Mouse (Mus musculus): ENCODE measurements around the gene Fmod. TPM values are rescaled to one million over a fixed set of nuclear protein-coding genes. Genes with fewer than 3 reads are reported as not detected.

Fmod gene
- total RNA-seq (2014; fragmentation: Nextera tagmentation), result not detected in 2 replicates
- total RNA-seq (2017), result not detected in 2 replicates

- no peak for ATAC-seq (replicated peaks; ENCODE audit: low FRiP score, low TSS enrichment, poor library complexity, severe bottlenecking)
Observed at GRCm38 (mm10) chr1:134037172-134037571, at the start of gene Fmod. TSS of gene Fmod (plus strand) at chr1:134037254.

GRCm38 (mm10) chr1:133988845-133989244 is 48.2 kb upstream of the Fmod start:
- ATAC-seq (replicated peaks; ENCODE audit: low FRiP score, low TSS enrichment, poor library complexity, severe bottlenecking), result no peak

GRCm38 (mm10) chr1:133991277-133991676 is 45.8 kb upstream of the Fmod start:
- no peak for ATAC-seq (replicated peaks; ENCODE audit: low FRiP score, low TSS enrichment, poor library complexity, severe bottlenecking)

- ATAC-seq (replicated peaks; ENCODE audit: low FRiP score, low TSS enrichment, poor library complexity, severe bottlenecking), result no peak
Observed at GRCm38 (mm10) chr1:134005490-134005889, 31.6 kb upstream of the Fmod start.

GRCm38 (mm10) chr1:134006105-134006764 is 30.8 kb upstream of the Fmod start:
- no peak for ATAC-seq (replicated peaks; ENCODE audit: low FRiP score, low TSS enrichment, poor library complexity, severe bottlenecking)

GRCm38 (mm10) chr1:134024293-134024971 is 12.6 kb upstream of the Fmod start:
- no peak for ATAC-seq (replicated peaks; ENCODE audit: low FRiP score, low TSS enrichment, poor library complexity, severe bottlenecking)

GRCm38 (mm10) chr1:134025975-134026374 is 11.1 kb upstream of the Fmod start:
- ATAC-seq (replicated peaks; ENCODE audit: low FRiP score, low TSS enrichment, poor library complexity, severe bottlenecking), result no peak

GRCm38 (mm10) chr1:134026741-134027140 is 10.3 kb upstream of the Fmod start:
- no peak for ATAC-seq (replicated peaks; ENCODE audit: low FRiP score, low TSS enrichment, poor library complexity, severe bottlenecking)

GRCm38 (mm10) chr1:134028161-134028846 is 8.8 kb upstream of the Fmod start:
- ATAC-seq (replicated peaks; ENCODE audit: low FRiP score, low TSS enrichment, poor library complexity, severe bottlenecking), result no peak

- no peak for ATAC-seq (replicated peaks; ENCODE audit: low FRiP score, low TSS enrichment, poor library complexity, severe bottlenecking)
Observed at GRCm38 (mm10) chr1:134036492-134036891, 562 bp upstream of the Fmod start.

GRCm38 (mm10) chr1:134038336-134038735 is 1.3 kb downstream of the Fmod start:
- ATAC-seq (replicated peaks; ENCODE audit: low FRiP score, low TSS enrichment, poor library complexity, severe bottlenecking), result no peak

GRCm38 (mm10) chr1:134039361-134039760 is 2.3 kb downstream of the Fmod start:
- no peak for ATAC-seq (replicated peaks; ENCODE audit: low FRiP score, low TSS enrichment, poor library complexity, severe bottlenecking)

GRCm38 (mm10) chr1:134041900-134042299 is 4.8 kb downstream of the Fmod start:
- ATAC-seq (replicated peaks; ENCODE audit: low FRiP score, low TSS enrichment, poor library complexity, severe bottlenecking), result no peak

- no peak for ATAC-seq (replicated peaks; ENCODE audit: low FRiP score, low TSS enrichment, poor library complexity, severe bottlenecking)
Observed at GRCm38 (mm10) chr1:134042341-134042740, 5.3 kb downstream of the Fmod start.

GRCm38 (mm10) chr1:134044805-134045204 is 7.8 kb downstream of the Fmod start:
- no peak for ATAC-seq (replicated peaks; ENCODE audit: low FRiP score, low TSS enrichment, poor library complexity, severe bottlenecking)

GRCm38 (mm10) chr1:134045971-134046370 is 8.9 kb downstream of the Fmod start:
- peak; percentile 66 for ATAC-seq (replicated peaks; ENCODE audit: low FRiP score, low TSS enrichment, poor library complexity, severe bottlenecking)

- ATAC-seq (replicated peaks; ENCODE audit: low FRiP score, low TSS enrichment, poor library complexity, severe bottlenecking), result no peak
Observed at GRCm38 (mm10) chr1:134046387-134046786, 9.3 kb downstream of the Fmod start.

- ATAC-seq (replicated peaks; ENCODE audit: low FRiP score, low TSS enrichment, poor library complexity, severe bottlenecking), result no peak
Observed at GRCm38 (mm10) chr1:134047431-134047830, 10.4 kb downstream of the Fmod start.

- peak; percentile 67 for ATAC-seq (replicated peaks; ENCODE audit: low FRiP score, low TSS enrichment, poor library complexity, severe bottlenecking)
Observed at GRCm38 (mm10) chr1:134048759-134049158, 11.7 kb downstream of the Fmod start.

- no peak for ATAC-seq (replicated peaks; ENCODE audit: low FRiP score, low TSS enrichment, poor library complexity, severe bottlenecking)
Observed at GRCm38 (mm10) chr1:134049542-134049941, 12.5 kb downstream of the Fmod start.
